Mouse (Mus musculus): ENCODE results near the gene Mettl18.

DNA sequence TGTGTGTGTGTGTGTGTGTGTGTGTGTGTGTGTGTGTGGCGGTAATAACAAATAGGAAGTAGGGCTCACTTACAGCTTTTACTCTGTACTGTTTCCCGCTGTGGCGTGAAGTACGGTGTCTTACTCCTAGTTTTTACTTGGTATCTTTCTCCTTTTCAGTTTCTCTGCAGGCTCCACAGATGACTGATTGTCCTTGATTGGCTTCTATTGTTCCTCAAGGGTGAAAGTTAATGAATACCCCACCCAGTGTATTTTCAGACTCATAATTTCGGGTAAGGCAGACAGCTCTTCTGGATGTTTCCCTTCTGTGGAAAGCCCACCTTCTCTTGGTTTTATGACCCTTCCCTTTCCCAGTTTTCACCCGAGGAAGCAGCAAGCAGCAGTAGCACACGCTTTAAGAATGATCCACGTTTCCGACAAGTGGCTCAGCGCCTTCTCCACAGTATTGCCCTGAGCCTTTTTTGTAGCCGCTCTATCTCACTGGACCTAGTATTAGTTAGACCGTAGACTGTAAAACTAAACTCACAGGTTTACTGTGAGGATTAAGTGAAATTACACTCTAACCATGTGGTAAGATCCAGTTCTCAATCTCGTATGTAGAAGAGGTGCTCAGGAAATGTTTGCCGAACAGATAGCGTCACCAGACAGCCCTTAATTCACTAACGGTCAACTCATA is 23.7 kb downstream of the Mettl18 start:
- no peak for TF ChIP-seq CTCF (IDR thresholded peaks at IDR 0.05; ENCODE audit: low read depth)
- no peak for TF ChIP-seq EP300 (optimal IDR thresholded peaks at IDR 0.05)

Measured in stomach, postnatal 0 days (tissue).